Mouse (Mus musculus) CD8-positive naive resting alpha-beta T cell, adult 2 months (primary cell): ENCODE data around the gene Hoxa3.

Experiments used
- DNase-seq, 2 experiments: peaks; one replicate each; pipeline ENCODE4 v3.0.0; 2022; ENCODE audit warnings: low read depth in 2 of 2, low spot score in 2 of 2

The Hoxa3 gene

GRCm38 (mm10) chr6:52213119-52213986 lies at the start of gene Hoxa3, which contains the start of gene Gm28308:
Gene Hoxa3 (minus strand): TSS chr6:52213336.
Gene Gm28308 (minus strand): TSS chr6:52213339.
- no peak for DNase-seq

- DNase-seq, result no peak
These were observed 49.6 kb upstream of the Hoxa3 start for GRCm38 (mm10) chr6:52262463-52263320.

- DNase-seq, result no peak
These were observed 48.8 kb upstream of the Hoxa3 start for GRCm38 (mm10) chr6:52261751-52262462.

- DNase-seq, result no peak
These were observed 47.8 kb upstream of the Hoxa3 start, which contains the start of gene Hoxa13 for GRCm38 (mm10) chr6:52260654-52261575. Gene Hoxa13 (minus strand): TSS chr6:52260880.

- no peak for DNase-seq
These were observed 46.7 kb upstream of the Hoxa3 start for GRCm38 (mm10) chr6:52259811-52260261.

- DNase-seq, result no peak
These were observed 46.1 kb upstream of the Hoxa3 start for GRCm38 (mm10) chr6:52259081-52259790.

- DNase-seq, result peak; percentile 68 to 79
These were observed 43.8 kb upstream of the Hoxa3 start for GRCm38 (mm10) chr6:52256956-52257355.

GRCm38 (mm10) chr6:52253511-52254500 lies 40.7 kb upstream of the Hoxa3 start:
- DNase-seq, result no peak

GRCm38 (mm10) chr6:52252775-52253376 lies 39.7 kb upstream of the Hoxa3 start:
- no peak for DNase-seq

- no peak for DNase-seq
These were observed 39.1 kb upstream of the Hoxa3 start for GRCm38 (mm10) chr6:52252016-52252774.

GRCm38 (mm10) chr6:52251177-52251879 lies 38.2 kb upstream of the Hoxa3 start:
- DNase-seq, result no peak

- DNase-seq, result no peak
These were observed 36.7 kb upstream of the Hoxa3 start for GRCm38 (mm10) chr6:52249826-52250225.

- DNase-seq, result no peak
These were observed 36.2 kb upstream of the Hoxa3 start for GRCm38 (mm10) chr6:52249415-52249738.

- DNase-seq, result no peak
These were observed 35.7 kb upstream of the Hoxa3 start for GRCm38 (mm10) chr6:52248638-52249414.

GRCm38 (mm10) chr6:52247766-52248637 lies 34.9 kb upstream of the Hoxa3 start:
- no peak for DNase-seq
